Mouse (Mus musculus) frontal cortex, postnatal 25 days (tissue): ENCODE data around the gene Ccdc148.

ENCODE experiments used
- DNase-seq, 2 experiments: peaks; one replicate each; pipeline ENCODE4 v3.0.0; 2022; ENCODE audit warnings: low spot score in 2 of 2

The Ccdc148 gene

GRCm38 (mm10) chr2:59160605-59160963 lies at the start of gene Ccdc148, which contains the start of gene Pkp4:
Gene Ccdc148, minus strand, starts transcription at chr2:59160683.
Gene Pkp4, plus strand, starts transcription at chr2:59160850.
- DNase-seq, result peak; percentile 73 to 83

GRCm38 (mm10) chr2:59208276-59208675 lies 47.8 kb upstream of the Ccdc148 start:
- no peak for DNase-seq

GRCm38 (mm10) chr2:59207725-59208124 lies 47.2 kb upstream of the Ccdc148 start:
- no peak for DNase-seq

- DNase-seq, result no peak
Observed at GRCm38 (mm10) chr2:59207240-59207639, 46.8 kb upstream of the Ccdc148 start.

GRCm38 (mm10) chr2:59206190-59206589 lies 45.7 kb upstream of the Ccdc148 start:
- no peak for DNase-seq

- no peak for DNase-seq
Observed at GRCm38 (mm10) chr2:59205092-59205491, 44.6 kb upstream of the Ccdc148 start.

GRCm38 (mm10) chr2:59203627-59204425 lies 43.3 kb upstream of the Ccdc148 start:
- no peak for DNase-seq

GRCm38 (mm10) chr2:59202930-59203329 lies 42.4 kb upstream of the Ccdc148 start:
- DNase-seq, result no peak

GRCm38 (mm10) chr2:59200511-59200910 lies 40.0 kb upstream of the Ccdc148 start:
- DNase-seq, result no peak

- no peak for DNase-seq
Observed at GRCm38 (mm10) chr2:59199476-59199976, 39.0 kb upstream of the Ccdc148 start.

GRCm38 (mm10) chr2:59197156-59197555 lies 36.7 kb upstream of the Ccdc148 start:
- no peak for DNase-seq

GRCm38 (mm10) chr2:59193117-59193516 lies 32.6 kb upstream of the Ccdc148 start:
- DNase-seq, result no peak

- no peak for DNase-seq
Observed at GRCm38 (mm10) chr2:59191466-59191865, 31.0 kb upstream of the Ccdc148 start.

GRCm38 (mm10) chr2:59190186-59190585 lies 29.7 kb upstream of the Ccdc148 start:
- no peak for DNase-seq

- no peak for DNase-seq
Observed at GRCm38 (mm10) chr2:59189661-59190185, 29.2 kb upstream of the Ccdc148 start.

- DNase-seq, result no peak
Observed at GRCm38 (mm10) chr2:59188306-59188705, 27.8 kb upstream of the Ccdc148 start.

GRCm38 (mm10) chr2:59186966-59187365 lies 26.5 kb upstream of the Ccdc148 start:
- no peak for DNase-seq

GRCm38 (mm10) chr2:59186122-59186521 lies 25.6 kb upstream of the Ccdc148 start:
- no peak for DNase-seq

GRCm38 (mm10) chr2:59184107-59185064 lies 23.9 kb upstream of the Ccdc148 start:
- DNase-seq, result no peak

GRCm38 (mm10) chr2:59183541-59183940 lies 23.1 kb upstream of the Ccdc148 start:
- DNase-seq, result no peak

- DNase-seq, result no peak
Observed at GRCm38 (mm10) chr2:59181321-59182113, 21.0 kb upstream of the Ccdc148 start.
